Mouse (Mus musculus) intestine, embryonic 14.5 days (tissue): ENCODE measurements around the gene BC035947. TPM values are rescaled to one million over a fixed set of nuclear protein-coding genes. Genes with fewer than 3 reads are reported as not detected.

Experiments used
- polyA plus RNA-seq: library from polyadenylated mRNA; unstranded; fragments of >200 nt; fragmentation: Nextera tagmentation; extraction: Ambion mirVana; gene quantifications from 2 replicates; pipeline ENCODE4 v1.2.1, GENCODE M21; 2014

The BC035947 gene
- polyA plus RNA-seq, 1 experiment from 2014 or later, result 0.16 TPM

Other genes starting within 250 kb of the BC035947 start
- gene Sgpp2, start 201.8 kb downstream of the BC035947 start, polyA plus RNA-seq, result 37.8 and 43.2 TPM in 2 replicates
- 167 and 177 TPM in 2 replicates for gene Farsb, start 23.3 kb downstream of the BC035947 start, polyA plus RNA-seq
- 0.16 TPM in 1 of 2 replicates, not detected in the other for gene Mogat1, start 1.2 kb downstream of the BC035947 start, polyA plus RNA-seq
- gene Acsl3, start 145.7 kb upstream of the BC035947 start, polyA plus RNA-seq, result 87.5 and 96.7 TPM in 2 replicates
- 4.4 and 5.8 TPM in 2 replicates for gene Utp14b, start 145.9 kb upstream of the BC035947 start, polyA plus RNA-seq